Mouse (Mus musculus): ENCODE data around the gene Golm1.
"Not testable (repeated sequence)": the region's sequence is repeated elsewhere in the genome, so short reads cannot be mapped to it uniquely, and the experiment has no call there.

Gene Golm1

DNA sequence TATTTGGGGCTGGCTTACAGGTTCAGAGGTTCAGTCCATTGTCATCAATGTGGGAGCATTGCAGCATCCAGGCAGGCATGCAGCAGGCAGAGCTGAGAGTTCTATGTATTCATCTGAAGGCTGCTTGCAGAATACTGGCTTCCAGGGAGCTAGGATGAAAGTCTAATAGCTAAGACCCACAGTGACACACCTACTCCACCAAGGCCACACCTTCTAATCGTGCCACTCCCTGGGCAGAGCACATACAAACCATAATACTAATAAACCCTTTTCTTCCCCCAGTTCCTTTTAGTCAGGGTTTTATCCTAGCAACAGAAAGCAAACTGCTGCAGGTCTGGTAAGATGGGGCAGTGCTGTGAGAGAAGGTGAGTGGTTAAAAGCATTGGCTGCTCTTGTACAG is 83.0 kb downstream of the Golm1 start:
- no peak for DNase-seq (ENCODE audit: extremely low spot score, low read depth, low spot score)

DNA sequence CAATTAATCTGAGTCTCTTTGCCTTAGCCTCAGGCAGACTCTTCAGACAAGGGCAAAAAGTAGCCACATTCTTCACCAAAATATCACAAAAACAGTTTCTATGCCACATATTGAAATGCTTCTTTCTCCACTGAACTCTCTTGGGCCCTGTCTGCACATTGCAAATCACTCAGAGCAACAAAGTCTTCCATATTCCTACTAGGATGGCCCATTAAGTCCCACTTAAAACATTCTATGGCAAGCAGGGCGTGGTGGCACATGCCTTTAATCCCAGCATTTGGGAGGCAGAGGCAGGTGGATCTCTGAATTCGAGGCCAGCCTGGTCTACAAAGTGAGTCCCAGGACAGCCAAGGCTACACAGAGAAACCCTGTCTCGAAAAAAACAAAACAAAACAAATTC is 83.6 kb downstream of the Golm1 start:
- not testable (repeated sequence) for DNase-seq (ENCODE audit: extremely low spot score, low read depth, low spot score)

GRCm38 (mm10) chr13:59590691-59591090 is 84.9 kb downstream of the Golm1 start:
- DNase-seq (ENCODE audit: extremely low spot score, low read depth, low spot score): no peak

DNA sequence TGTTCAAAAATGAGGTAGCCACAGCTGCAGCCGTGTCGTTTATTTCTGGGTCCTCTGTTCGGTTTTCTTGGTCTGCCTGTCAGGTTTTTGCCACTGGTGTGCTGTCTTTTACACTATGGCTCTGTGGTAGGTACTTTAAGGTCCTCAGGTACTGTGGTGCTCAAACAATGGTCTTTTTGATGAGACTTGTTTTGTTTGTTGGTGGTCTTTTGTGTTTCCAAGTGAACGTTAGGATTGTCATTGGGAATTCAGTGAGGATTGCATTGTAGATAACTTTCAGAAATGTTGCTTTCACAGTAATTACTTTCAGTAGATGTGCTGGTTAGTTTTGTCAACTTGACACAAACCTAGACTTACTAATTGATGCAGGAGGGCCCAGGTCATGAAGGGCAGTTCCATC is 85.9 kb downstream of the Golm1 start:
- no peak for DNase-seq (ENCODE audit: extremely low spot score, low read depth, low spot score)

GRCm38 (mm10) chr13:59587201-59587600 is 88.4 kb downstream of the Golm1 start:
- no peak for DNase-seq (ENCODE audit: extremely low spot score, low read depth, low spot score)

DNA sequence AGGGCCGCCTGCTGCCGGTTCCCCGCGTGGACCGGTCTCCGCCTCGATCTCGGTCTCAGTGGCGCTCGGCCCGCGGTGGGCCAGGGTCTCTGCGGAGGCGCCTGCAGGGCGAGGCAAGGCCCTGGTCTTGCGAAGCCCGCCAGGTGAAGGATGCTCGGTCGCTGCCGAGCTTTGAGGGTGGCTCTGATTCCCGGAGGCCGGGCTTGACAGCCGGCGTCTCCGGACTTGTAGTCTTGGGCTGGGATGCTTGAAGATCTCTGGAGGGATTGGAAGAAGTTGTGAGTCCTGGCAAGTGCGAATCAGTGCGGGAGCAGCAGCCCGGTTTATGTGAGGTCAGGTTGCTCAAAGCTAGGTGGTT is 90.0 kb downstream of the Golm1 start:
- DNase-seq (ENCODE audit: extremely low spot score, low read depth, low spot score): no peak

DNA sequence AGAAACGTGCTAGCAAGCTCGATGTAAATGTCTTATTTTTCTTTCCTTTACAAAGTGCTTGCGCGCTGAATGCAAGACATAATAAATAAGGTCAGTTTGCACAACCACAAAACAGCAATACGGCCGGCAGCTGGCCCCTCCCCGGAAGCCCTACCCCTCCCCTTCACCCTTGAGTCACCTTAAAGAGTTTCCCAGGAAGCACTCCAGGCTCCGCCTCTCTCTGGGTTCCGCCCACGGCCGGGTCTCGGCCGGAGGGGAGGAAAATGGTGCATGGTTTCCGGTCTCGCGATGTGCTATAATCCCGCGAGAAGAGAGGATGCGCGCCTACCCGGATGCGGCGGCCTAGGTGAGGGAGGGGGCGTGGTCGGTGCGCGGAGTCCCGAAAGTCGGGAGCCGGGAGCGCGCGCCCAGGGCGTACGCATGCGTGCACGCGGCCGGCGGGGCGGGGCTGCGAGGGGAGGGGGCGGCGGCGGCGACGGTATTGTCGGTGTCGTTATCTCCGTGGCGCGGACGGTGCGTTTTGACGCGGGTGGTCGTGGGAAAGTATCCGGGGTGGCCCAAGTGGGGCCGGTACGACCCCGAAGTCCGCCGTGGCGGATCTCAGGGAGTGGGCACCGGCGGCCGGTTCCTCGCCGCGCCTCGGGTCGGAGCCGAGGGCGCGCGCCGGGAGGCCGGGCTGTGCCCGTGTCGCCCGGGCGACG is 90.5 kb downstream of the Golm1 start, which contains the start of the genes Agtpbp1 and Naa35:
Agtpbp1 (minus strand) TSS at position 281 of the 701 bp plus-strand sequence.
Naa35 (plus strand) TSS at position 313 of the 701 bp plus-strand sequence.
- DNase-seq (ENCODE audit: extremely low spot score, low read depth, low spot score): peak; percentile 98
